Mouse (Mus musculus) stomach, postnatal 0 days (tissue): ENCODE data around the gene Mecom.

Experiments
- CTCF ChIP-seq: IDR thresholded peaks from 2 replicates; pipeline ENCODE4 v1.5.1; 2016; ENCODE audit warnings: antibody characterized with exemption, low read depth, mild to moderate bottlenecking, moderate library complexity
- EP300 ChIP-seq: optimal IDR thresholded peaks from 2 replicates; pipeline ENCODE3; 2016; ENCODE audit warnings: antibody characterized with exemption

DNA sequence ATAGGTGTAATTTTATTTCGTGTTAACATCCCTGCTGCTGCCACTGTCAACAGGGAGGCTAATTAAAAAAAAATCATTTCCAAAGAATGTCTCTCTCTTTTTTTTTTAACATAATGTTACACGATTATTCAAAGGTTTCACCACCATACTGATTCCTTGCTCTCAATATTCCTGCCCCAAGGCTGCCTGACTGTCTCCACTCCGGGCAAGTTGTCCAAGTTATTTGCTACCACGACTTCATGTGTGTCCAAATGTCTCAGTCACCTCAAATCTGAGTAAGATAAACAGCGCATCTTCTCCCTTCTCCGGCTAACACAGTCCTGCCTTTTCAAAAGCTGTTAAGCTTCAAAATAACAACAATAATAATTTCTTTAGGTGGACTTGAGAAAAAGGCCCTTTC lies 536.1 kb downstream of the Mecom start:
- TF ChIP-seq CTCF (no peak), EP300 (no peak)
